ENCODE assay signal across 9 mouse cellular contexts in genomic region chr5:107304117-107304825, GRCm38 (mm10).
"Had no signal": no experiment of that assay in that cellular context is flagged by ENCODE, and none has a peak within 500 bp of the region (broad histone marks: within the 10 kb centered on the region; RNA-seq: fewer than 3 reads in every experiment).

No protein-coding gene starts in this region.

- H3K4me2 ChIP-seq: limb, embryonic 13.5 days; midbrain, embryonic 13.5 days had no signal

- ATAC-seq: midbrain, embryonic 13.5 days had no signal

- H3K4me3 ChIP-seq: limb, embryonic 13.5 days; midbrain, embryonic 13.5 days had no signal

- DNase-seq: kidney, postnatal 36 days; layer of hippocampus, adult 9-11 months; layer of hippocampus, postnatal 36 days; spleen, adult 18-20 months; thymus, adult 18-20 months; thymus, postnatal 14 days had no signal

- H3K4me1 ChIP-seq: midbrain, embryonic 13.5 days had no signal

- H3K27ac ChIP-seq: limb, embryonic 13.5 days; liver, embryonic 14.5 days; midbrain, embryonic 13.5 days had no signal

- H3K9me3 ChIP-seq: limb, embryonic 13.5 days; midbrain, embryonic 13.5 days had no signal

- H3K9ac ChIP-seq: limb, embryonic 13.5 days; liver, embryonic 14.5 days; midbrain, embryonic 13.5 days had no signal

- H3K36me3 ChIP-seq: limb, embryonic 13.5 days; midbrain, embryonic 13.5 days had no signal
